Mouse (Mus musculus) retina, postnatal 1 day (tissue): ENCODE results near the gene Med19.
A peak's percentile ranks its signal among the peaks of the same experiment; 100 is the strongest.
"Not testable (repeated sequence)": the region's sequence is repeated elsewhere in the genome, so short reads cannot be mapped to it uniquely, and the experiment has no call there.

Experiments
- DNase-seq: peaks from one replicate; pipeline ENCODE4 v3.0.0-alpha.2; 2012

Med19 gene

GRCm38 (mm10) chr2:84669828-84670568 lies 8.2 kb upstream of the Med19 start:
- no peak for DNase-seq

- peak; percentile 97 for DNase-seq
Measured at GRCm38 (mm10) chr2:84670569-84670933, 7.7 kb upstream of the Med19 start, which contains the start of gene Selenoh. Gene Selenoh, minus strand, starts transcription at chr2:84670770.

GRCm38 (mm10) chr2:84671535-84671934 lies 6.7 kb upstream of the Med19 start:
- not testable (repeated sequence) for DNase-seq

- DNase-seq, result no peak
Measured at GRCm38 (mm10) chr2:84677270-84677967, 783 bp upstream of the Med19 start.

GRCm38 (mm10) chr2:84679016-84679415 lies 814 bp downstream of the Med19 start, which contains the start of gene Tmx2:
Gene Tmx2, minus strand, starts transcription at chr2:84679140.
- no peak for DNase-seq

GRCm38 (mm10) chr2:84682605-84683183 lies 4.5 kb downstream of the Med19 start:
- no peak for DNase-seq

GRCm38 (mm10) chr2:84688080-84688844 lies 10.1 kb downstream of the Med19 start:
- DNase-seq, result no peak

GRCm38 (mm10) chr2:84690050-84690449 lies 11.8 kb downstream of the Med19 start:
- no peak for DNase-seq

GRCm38 (mm10) chr2:84695007-84695695 lies 16.9 kb downstream of the Med19 start:
- no peak for DNase-seq

GRCm38 (mm10) chr2:84703497-84703896 lies 25.3 kb downstream of the Med19 start:
- DNase-seq, result peak; percentile 50

GRCm38 (mm10) chr2:84704329-84704728 lies 26.1 kb downstream of the Med19 start:
- no peak for DNase-seq

GRCm38 (mm10) chr2:84705295-84705694 lies 27.1 kb downstream of the Med19 start:
- no peak for DNase-seq

- DNase-seq, result peak; percentile 25
Measured at GRCm38 (mm10) chr2:84707523-84707922, 29.3 kb downstream of the Med19 start.

GRCm38 (mm10) chr2:84711898-84712297 lies 33.7 kb downstream of the Med19 start:
- DNase-seq, result no peak

GRCm38 (mm10) chr2:84714422-84714810 lies 36.2 kb downstream of the Med19 start:
- DNase-seq, result no peak

- DNase-seq, result peak; percentile 99
Measured at GRCm38 (mm10) chr2:84714811-84715561, 36.8 kb downstream of the Med19 start, which contains the start of gene Zdhhc5. Gene Zdhhc5, minus strand, starts transcription at chr2:84715180.

- peak; percentile 99 for DNase-seq
Measured at GRCm38 (mm10) chr2:84715562-84716361, 37.6 kb downstream of the Med19 start.

- no peak for DNase-seq
Measured at GRCm38 (mm10) chr2:84716423-84717355, 38.5 kb downstream of the Med19 start.

GRCm38 (mm10) chr2:84717357-84717756 lies 39.2 kb downstream of the Med19 start:
- no peak for DNase-seq

GRCm38 (mm10) chr2:84720718-84721117 lies 42.5 kb downstream of the Med19 start:
- DNase-seq, result no peak
